Mouse (Mus musculus) liver, embryonic 13.5 days (tissue): ENCODE measurements around the gene Gzf1. TPM values are rescaled to one million over a fixed set of nuclear protein-coding genes. Genes with fewer than 3 reads are reported as not detected.

Source experiments
- ATAC-seq: fragments of 200-750 bp; cut with Nextera tagmentation; 2 replicates; pipeline ENCODE4 v1.8.0; 2017; ENCODE audit warnings: low read depth, mild to moderate bottlenecking, moderate number of reproducible peaks, moderate library complexity
- DNase-seq: peaks from one replicate; pipeline ENCODE4 v3.0.0; 2022
- H3K27ac ChIP-seq: fragments of 300-500 bp; sonication (generic); 2 replicates; pipeline ENCODE4 v1.5.1; 2015; ENCODE audit warnings: moderate library complexity, mild to moderate bottlenecking, inconsistent platforms
- H3K27me3 ChIP-seq: fragments of 300-500 bp; sonication (generic); 2 replicates; pipeline ENCODE4 v1.6.1; 2015; ENCODE audit warnings: mild to moderate bottlenecking, inconsistent platforms
- H3K36me3 ChIP-seq: fragments of 300-500 bp; sonication (generic); 2 replicates; pipeline ENCODE4 v1.6.1; 2015; ENCODE audit warnings: mild to moderate bottlenecking, inconsistent platforms
- H3K4me1 ChIP-seq: fragments of 300-500 bp; sonication (generic); replicated peaks from 2 replicates; pipeline ENCODE4 v1.6.1; 2015; ENCODE audit warnings: inconsistent platforms
- H3K4me2 ChIP-seq: fragments of 300-500 bp; sonication (generic); 2 replicates; pipeline ENCODE4 v1.6.1; 2015; ENCODE audit warnings: inconsistent platforms, mild to moderate bottlenecking, moderate library complexity
- H3K4me3 ChIP-seq: fragments of 300-500 bp; sonication (generic); replicated peaks from 2 replicates; pipeline ENCODE4 v1.5.1; 2015; ENCODE audit warnings: mild to moderate bottlenecking, inconsistent platforms
- H3K9ac ChIP-seq: fragments of 300-500 bp; sonication (generic); 2 replicates; pipeline ENCODE4 v1.6.1; 2015; ENCODE audit warnings: mild to moderate bottlenecking, inconsistent platforms
- H3K9me3 ChIP-seq: fragments of 300-500 bp; sonication (generic); replicated peaks from 2 replicates; pipeline ENCODE4 v1.6.1; 2016; ENCODE audit warnings: inconsistent platforms
- WGBS: fragments of 180-500 bp; shearing (Covaris S2); methylation state at CpG from one replicate; pipeline ENCODE4 v1.1.7; 2015; ENCODE audit not compliant: insufficient replicate concordance; 5-methylcytosine and 5-hydroxymethylcytosine counted together
- polyA plus RNA-seq: library from polyadenylated mRNA; unstranded; fragments of >200 nt; fragmentation: Nextera tagmentation; extraction: Ambion mirVana; gene quantifications from 2 replicates; pipeline ENCODE4 v1.2.1, GENCODE M21; 2015

Gzf1 gene
- polyA plus RNA-seq, result 7.3 and 9.2 TPM in 2 replicates

DNA sequence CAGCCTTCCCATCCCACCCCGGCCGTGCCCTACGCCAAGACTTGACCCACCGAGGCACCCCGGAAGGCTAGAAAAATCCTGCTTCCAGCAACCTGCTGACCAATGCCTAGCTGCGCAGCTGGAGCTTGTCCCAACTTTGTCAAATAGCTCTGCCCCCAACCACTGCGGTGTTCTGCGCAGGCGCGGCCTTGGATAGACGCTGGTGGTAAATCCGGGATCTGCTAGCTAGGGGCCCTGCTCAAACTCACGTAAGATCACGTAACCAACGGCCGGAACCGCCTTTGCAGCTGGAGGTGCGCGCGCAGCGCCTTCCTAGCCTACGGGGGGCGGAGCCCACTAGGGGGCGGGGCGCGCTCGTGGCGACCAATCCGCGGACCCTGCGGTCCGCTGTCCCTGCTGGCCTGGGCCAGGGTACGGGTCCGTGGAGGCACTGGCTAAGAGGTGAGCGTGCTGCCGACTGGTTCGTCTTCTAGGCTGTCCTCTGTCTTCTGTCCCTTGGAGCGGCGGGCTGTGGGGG, at the start of gene Gzf1:
TSS of gene Gzf1 (plus strand) at position 249 of the 517 bp plus-strand sequence.
- WGBS, result under 1% methylated on average over 39 of the region's 39 CpGs
- H3K27me3 ChIP-seq, result no peaks in the 10 kb centered on the region
- H3K27ac ChIP-seq, result peak within 1 kb of the TSS; percentile 87
- peak; percentile 97 for DNase-seq
- H3K4me2 ChIP-seq, result peak within 1 kb of the TSS; percentile 88
- peak within 1 kb of the TSS; percentile 83 for H3K9ac ChIP-seq
- ATAC-seq, result peak; percentile 95
- H3K4me3 ChIP-seq, result peak within 1 kb of the TSS; percentile 77
- peaks cover 38% of the 10 kb centered on the region for H3K36me3 ChIP-seq
- peaks cover 72% of the 10 kb centered on the region for H3K4me1 ChIP-seq
- H3K9me3 ChIP-seq, result no peaks in the 10 kb centered on the region

DNA sequence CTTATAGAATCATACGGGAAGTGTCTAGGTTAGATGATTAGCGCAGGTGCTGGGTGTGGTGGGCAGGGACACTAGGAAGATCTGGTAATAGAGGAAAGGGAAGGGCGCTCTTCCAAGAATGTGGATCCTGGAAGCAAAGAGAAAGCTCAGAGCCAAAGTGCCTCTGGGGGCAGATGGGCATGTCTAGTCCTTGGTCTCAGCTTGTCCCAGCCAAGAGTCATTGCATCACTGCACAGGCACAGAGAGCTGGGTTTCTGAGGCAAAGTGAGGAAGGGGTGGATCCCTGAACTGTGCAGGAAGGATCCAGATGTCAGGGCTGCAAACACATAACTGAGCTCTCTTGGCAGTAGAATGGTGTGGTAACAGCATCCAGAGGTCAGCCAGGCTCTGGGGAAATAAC, 49.2 kb upstream of the Gzf1 start:
- 76% methylated on average over 3 of the region's 3 CpGs for WGBS
- H3K9me3 ChIP-seq, result no peaks in the 10 kb centered on the region
- ATAC-seq, result no peak
- no peaks in the 10 kb centered on the region for H3K36me3 ChIP-seq
- no peak overlapping the region for H3K27ac ChIP-seq
- no peaks in the 10 kb centered on the region for H3K27me3 ChIP-seq
- H3K4me2 ChIP-seq, result no peak overlapping the region
- no peak for DNase-seq
- H3K9ac ChIP-seq, result no peak overlapping the region
- H3K4me1 ChIP-seq, result no peaks in the 10 kb centered on the region
- no peak overlapping the region for H3K4me3 ChIP-seq

DNA sequence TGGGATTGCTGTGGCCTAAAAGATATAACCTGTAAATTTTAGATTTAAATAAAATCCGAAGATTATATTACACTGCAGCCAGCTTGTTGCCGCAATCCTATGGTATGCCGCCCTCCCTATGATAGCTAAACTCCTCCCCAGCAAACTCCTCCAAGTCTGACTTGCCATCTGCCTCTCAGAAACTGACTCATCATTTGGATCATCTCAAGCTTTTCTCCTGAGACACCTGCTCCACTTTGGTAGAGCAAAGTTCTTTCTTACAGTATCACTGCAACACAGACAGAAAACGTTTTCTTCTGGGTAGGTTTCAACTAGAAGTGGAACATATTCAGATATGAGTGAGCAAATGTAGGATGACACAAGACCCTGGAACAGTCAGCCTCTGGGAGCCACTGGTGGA, 46.4 kb upstream of the Gzf1 start:
- no peak for ATAC-seq
- no peaks in the 10 kb centered on the region for H3K9me3 ChIP-seq
- no peak overlapping the region for H3K4me2 ChIP-seq
- DNase-seq, result no peak
- WGBS, result 58% methylated on average over 4 of the region's 4 CpGs
- H3K4me1 ChIP-seq, result no peaks in the 10 kb centered on the region
- no peak overlapping the region for H3K9ac ChIP-seq
- H3K4me3 ChIP-seq, result no peak overlapping the region
- no peaks in the 10 kb centered on the region for H3K36me3 ChIP-seq
- no peak overlapping the region for H3K27ac ChIP-seq
- no peaks in the 10 kb centered on the region for H3K27me3 ChIP-seq

- H3K36me3 ChIP-seq, result no peaks in the 10 kb centered on the region
- ATAC-seq (no peak), DNase-seq (no peak)
- H3K4me1 ChIP-seq, result no peaks in the 10 kb centered on the region
- no peaks in the 10 kb centered on the region for H3K27me3 ChIP-seq
- no peak overlapping the region for H3K4me2 ChIP-seq
- no peak overlapping the region for H3K4me3 ChIP-seq
- 57% methylated on average over 1 of the region's 1 CpGs for WGBS
- H3K27ac ChIP-seq, result no peak overlapping the region
- H3K9ac ChIP-seq, result no peak overlapping the region
- H3K9me3 ChIP-seq, result no peaks in the 10 kb centered on the region
Observed at GRCm38 (mm10) chr2:148642610-148643370, 38.0 kb upstream of the Gzf1 start.

DNA sequence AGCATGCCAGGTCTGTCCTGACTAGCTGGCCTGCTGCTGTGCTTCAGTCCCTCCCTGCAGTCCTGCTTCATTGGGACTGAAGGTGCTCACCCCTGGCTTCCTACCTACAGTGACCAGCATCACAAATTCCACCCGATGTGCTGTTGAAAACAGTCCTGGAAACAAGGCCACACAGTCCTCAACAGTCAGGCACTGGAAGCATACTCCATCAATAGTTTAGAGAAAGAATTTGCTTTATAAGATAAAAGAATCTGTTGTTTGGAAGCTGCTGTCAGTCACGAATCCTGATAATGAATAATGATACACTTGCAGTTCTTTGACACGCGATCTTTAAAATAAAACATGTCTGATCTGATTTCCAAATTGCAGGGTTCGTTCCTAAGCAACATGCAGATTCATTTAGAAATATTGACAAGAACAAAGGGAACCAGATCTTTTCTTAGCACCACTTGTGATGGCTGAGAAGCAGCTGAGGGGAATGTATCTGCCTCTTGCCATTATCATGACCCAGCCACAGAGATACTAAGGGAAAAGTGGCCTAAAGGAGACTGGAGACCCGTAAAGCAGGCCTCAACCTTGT, 36.3 kb upstream of the Gzf1 start:
- Histone ChIP-seq H3K27me3 (no peaks in the 10 kb centered on the region), H3K36me3 (no peaks in the 10 kb centered on the region), H3K4me3 (no peak overlapping the region), H3K27ac (no peak overlapping the region), H3K9me3 (no peaks in the 10 kb centered on the region), H3K4me1 (no peaks in the 10 kb centered on the region), H3K4me2 (no peak overlapping the region), H3K9ac (no peak overlapping the region)
- no peak for ATAC-seq
- DNase-seq, result no peak
- WGBS, result 68% methylated on average over 6 of the region's 6 CpGs

DNA sequence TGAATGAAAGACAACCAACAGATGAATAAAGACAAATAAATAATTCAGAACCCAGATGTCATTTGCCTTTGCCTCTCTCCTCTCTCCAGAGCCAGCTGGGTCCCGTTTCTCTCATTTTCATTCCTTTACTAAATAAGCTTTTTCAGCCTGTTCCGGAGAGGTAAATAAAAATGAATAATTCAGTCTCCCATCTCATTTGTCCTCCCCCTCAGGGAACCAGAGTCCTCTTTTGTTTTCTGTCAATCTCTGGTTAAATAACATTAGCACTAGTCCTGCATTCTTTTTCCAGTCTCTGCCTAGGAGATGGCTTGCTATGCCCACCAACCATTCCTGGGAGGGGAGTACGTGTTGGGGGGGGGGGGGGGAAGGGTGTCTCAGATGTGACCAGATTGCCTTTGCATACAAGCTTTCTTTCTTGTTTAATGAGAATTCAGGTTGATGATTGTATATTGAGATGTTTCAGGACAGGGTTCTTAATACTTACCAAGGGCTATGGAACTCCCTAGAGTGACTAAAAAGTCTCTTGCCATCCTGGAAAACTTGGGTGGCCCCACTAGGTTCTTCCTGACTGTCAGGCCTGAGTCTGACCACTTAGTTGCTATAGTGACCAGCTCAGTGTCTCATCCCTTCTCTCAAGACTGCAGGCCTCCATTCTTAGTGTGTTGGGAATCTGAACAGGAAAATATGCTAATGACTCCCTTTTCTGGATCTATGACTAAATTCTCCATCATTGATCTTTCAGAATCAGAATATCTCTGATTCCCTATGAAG, 30.1 kb upstream of the Gzf1 start:
- ATAC-seq, result no peak
- DNase-seq, result no peak
- no peak overlapping the region for H3K27ac ChIP-seq
- 49% methylated on average over 3 of the region's 3 CpGs for WGBS
- no peak overlapping the region for H3K4me3 ChIP-seq
- H3K4me1 ChIP-seq, result no peaks in the 10 kb centered on the region
- H3K36me3 ChIP-seq, result no peaks in the 10 kb centered on the region
- no peak overlapping the region for H3K4me2 ChIP-seq
- no peak overlapping the region for H3K9ac ChIP-seq
- no peaks in the 10 kb centered on the region for H3K9me3 ChIP-seq
- no peaks in the 10 kb centered on the region for H3K27me3 ChIP-seq

DNA sequence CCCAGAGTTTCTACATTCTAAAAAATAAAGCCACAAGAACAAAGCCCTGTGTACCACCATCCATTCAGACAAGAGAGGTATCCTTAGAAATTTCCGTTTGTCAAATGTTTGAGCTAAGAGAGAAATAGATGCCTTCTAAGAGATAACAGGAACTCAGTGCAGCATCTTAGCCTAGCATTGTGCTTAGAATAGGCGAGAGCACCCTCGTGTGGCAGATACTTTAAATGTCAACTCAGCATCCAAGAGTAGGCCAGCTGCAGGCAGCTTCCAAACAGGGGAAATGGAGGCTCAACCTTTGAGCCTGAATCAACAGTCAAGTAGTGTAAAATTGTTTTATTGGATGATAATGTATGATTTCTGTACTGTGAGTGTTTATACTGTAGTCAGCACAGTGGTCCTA, 25.9 kb upstream of the Gzf1 start:
- Histone ChIP-seq H3K36me3 (no peaks in the 10 kb centered on the region), H3K9me3 (no peaks in the 10 kb centered on the region), H3K4me2 (no peak overlapping the region), H3K27me3 (no peaks in the 10 kb centered on the region), H3K4me1 (no peaks in the 10 kb centered on the region), H3K9ac (no peak overlapping the region), H3K27ac (no peak overlapping the region), H3K4me3 (no peak overlapping the region)
- under 1% methylated on average over 3 of the region's 3 CpGs for WGBS
- ATAC-seq (no peak), DNase-seq (no peak)

GRCm38 (mm10) chr2:148663458-148663857, 17.4 kb upstream of the Gzf1 start:
- Histone ChIP-seq H3K9ac (no peak overlapping the region), H3K9me3 (no peaks in the 10 kb centered on the region), H3K4me1 (no peaks in the 10 kb centered on the region), H3K27me3 (no peaks in the 10 kb centered on the region), H3K4me3 (no peak overlapping the region), H3K36me3 (no peaks in the 10 kb centered on the region), H3K4me2 (no peak overlapping the region), H3K27ac (no peak overlapping the region)
- DNase-seq (no peak), ATAC-seq (no peak)
- WGBS, result 69% methylated on average over 1 of the region's 1 CpGs

GRCm38 (mm10) chr2:148672199-148673096, 8.4 kb upstream of the Gzf1 start, which contains the start of gene Nxt1:
Nxt1 (plus strand) TSS chr2:148672601.
- Histone ChIP-seq H3K9ac (peak within 1 kb of the TSS; percentile 86), H3K4me3 (peak within 1 kb of the TSS; percentile 80), H3K4me1 (peaks cover 47% of the 10 kb centered on the region), H3K9me3 (no peaks in the 10 kb centered on the region), H3K36me3 (peaks cover 35% of the 10 kb centered on the region), H3K27ac (peak within 1 kb of the TSS; percentile 85), H3K4me2 (peak within 1 kb of the TSS; percentile 82), H3K27me3 (no peaks in the 10 kb centered on the region)
- WGBS, result under 1% methylated on average over 58 of the region's 58 CpGs
- peak; percentile 99 for DNase-seq
- ATAC-seq, result peak; percentile 100

DNA sequence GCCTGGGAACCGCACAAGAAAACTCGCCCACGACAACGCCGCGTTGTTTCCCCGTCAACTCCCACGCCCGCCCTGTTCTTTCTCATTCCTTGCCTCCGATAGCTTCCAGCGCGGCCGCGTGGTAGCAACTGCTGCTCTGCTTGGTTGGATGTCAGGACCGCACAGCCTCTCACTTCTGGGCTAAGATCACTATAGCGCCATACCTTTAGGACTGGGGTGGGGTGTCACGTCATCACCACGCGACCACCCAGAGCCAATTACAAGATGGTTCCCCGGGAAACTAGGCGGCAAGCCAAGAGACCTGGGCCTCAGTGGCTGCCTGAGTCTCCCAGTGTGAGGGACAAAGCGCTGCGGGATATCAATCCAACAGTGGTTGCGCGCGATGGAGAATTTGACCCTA, 3.0 kb upstream of the Gzf1 start:
- WGBS, result 51% methylated on average over 26 of the region's 26 CpGs
- peaks cover 82% of the 10 kb centered on the region for H3K4me1 ChIP-seq
- H3K4me2 ChIP-seq, result peak overlapping the region; percentile 44
- H3K36me3 ChIP-seq, result peaks cover 39% of the 10 kb centered on the region
- peak overlapping the region; percentile 38 for H3K4me3 ChIP-seq
- H3K9me3 ChIP-seq, result no peaks in the 10 kb centered on the region
- H3K9ac ChIP-seq, result peak overlapping the region; percentile 33; the same call in 1 of the 2 replicates
- H3K27me3 ChIP-seq, result no peaks in the 10 kb centered on the region
- ATAC-seq (no peak), DNase-seq (peak; percentile 49)
- H3K27ac ChIP-seq, result peak overlapping the region; percentile 48
